Mouse (Mus musculus) kidney, adult 2 months (tissue): ENCODE measurements around the gene Rars2. TPM values are rescaled to one million over a fixed set of nuclear protein-coding genes. Genes with fewer than 3 reads are reported as not detected.

Experiments used
- DNase-seq: peaks from one replicate; pipeline ENCODE4 v3.0.0; 2021
- H3K27ac ChIP-seq: fragments of 200-500 bp; 2 replicates; pipeline ENCODE4 v1.5.1; 2012; ENCODE audit warnings: low read depth, low read length, control low read depth, inconsistent platforms; ENCODE audit not compliant: insufficient read depth
- H3K27me3 ChIP-seq: fragments of 200-500 bp; replicated peaks from 2 replicates; pipeline ENCODE4 v1.6.1; 2012; ENCODE audit warnings: mild to moderate bottlenecking, moderate library complexity, low read length, inconsistent platforms; ENCODE audit not compliant: control insufficient read depth, insufficient read depth
- H3K36me3 ChIP-seq: fragments of 200-500 bp; 2 replicates; pipeline ENCODE4 v1.6.1; 2012; ENCODE audit warnings: mild to moderate bottlenecking, moderate library complexity, low read length, inconsistent platforms; ENCODE audit not compliant: control insufficient read depth, insufficient read depth
- H3K4me1 ChIP-seq: fragments of 200-500 bp; 2 replicates; pipeline ENCODE4 v1.6.1; 2011; ENCODE audit warnings: low read length; ENCODE audit not compliant: control insufficient read depth, insufficient read depth
- H3K4me3 ChIP-seq: fragments of 200-500 bp; 2 replicates; pipeline ENCODE4 v1.5.1; 2011; ENCODE audit warnings: mild to moderate bottlenecking, low read depth, low read length, control low read depth; ENCODE audit not compliant: insufficient read depth
- CTCF ChIP-seq: fragments of 200-500 bp; conservative IDR thresholded peaks from 2 replicates; pipeline ENCODE4 v1.5.1; 2011; ENCODE audit warnings: low read depth, mild to moderate bottlenecking, control low read depth, low read length, moderate library complexity, mixed read lengths; ENCODE audit not compliant: insufficient read depth, insufficient read length
- POLR2A ChIP-seq: fragments of 200-500 bp; IDR thresholded peaks from one replicate; pipeline ENCODE4 v1.6.1; 2011; ENCODE audit warnings: low read depth, low read length, control low read depth
- WGBS: fragments of 180-500 bp; shearing (Covaris S2); methylation state at CpG from one replicate; pipeline ENCODE4 v1.1.7; 2018; 5-methylcytosine and 5-hydroxymethylcytosine counted together
- polyA plus RNA-seq: library from polyadenylated mRNA; depleted of rRNA; stranded (reverse); fragments of >200 nt; gene quantifications from 2 replicates; pipeline ENCODE4 v1.2.3, GENCODE M21; 2012; rRNA removed

The Rars2 gene
- polyA plus RNA-seq, 1 experiment = 21.2 TPM

GRCm38 (mm10) chr4:34707248-34707647, 92.5 kb downstream of the Rars2 start:
- WGBS = 48% methylated on average over 3 of the region's 3 CpGs
- no peak for DNase-seq
- no peak overlapping the region for H3K27ac ChIP-seq
- H3K36me3 ChIP-seq = no peaks in the 10 kb centered on the region
- H3K27me3 ChIP-seq = no peaks in the 10 kb centered on the region
- H3K4me1 ChIP-seq = no peaks in the 10 kb centered on the region
- no peak overlapping the region for H3K4me3 ChIP-seq
- TF ChIP-seq POLR2A (no peak), CTCF (no peak)

GRCm38 (mm10) chr4:34708127-34708526, 93.4 kb downstream of the Rars2 start:
- no peak for TF ChIP-seq POLR2A
- TF ChIP-seq CTCF = no peak
- no peaks in the 10 kb centered on the region for H3K4me1 ChIP-seq
- H3K27me3 ChIP-seq = no peaks in the 10 kb centered on the region
- no peaks in the 10 kb centered on the region for H3K36me3 ChIP-seq
- 46% methylated on average over 3 of the region's 3 CpGs for WGBS
- H3K27ac ChIP-seq = no peak overlapping the region
- H3K4me3 ChIP-seq = no peak overlapping the region
- no peak for DNase-seq

Other genes with a start within 250 kb of the Rars2 start
- gene Akirin2, start 64.0 kb upstream of the Rars2 start, polyA plus RNA-seq = 24.6 and 25.6 TPM in 2 replicates
- gene Orc3, start within 50 bp of the Rars2 start, polyA plus RNA-seq = 16.6 and 18.7 TPM in 2 replicates
- 16.9 and 22.1 TPM in 2 replicates for gene Slc35a1, start 72.5 kb downstream of the Rars2 start, polyA plus RNA-seq
- gene Cfap206, start 115.2 kb downstream of the Rars2 start, polyA plus RNA-seq = 0.17 and 0.20 TPM in 2 replicates
- gene Gm136, start 141.3 kb downstream of the Rars2 start, polyA plus RNA-seq = not detected in 2 replicates
- gene Smim8, start 163.5 kb downstream of the Rars2 start, polyA plus RNA-seq = 8.5 and 13.2 TPM in 2 replicates